8 mouse cellular contexts compared by ENCODE assay signal in genomic region chr4:106778116-106778788, GRCm38 (mm10). TPM values are rescaled to one million over a fixed set of nuclear protein-coding genes. Genes with fewer than 3 reads are reported as not detected.
DNase-seq lines count a peak whose midpoint lies in the region; ATAC-seq lines count a peak whose summit lies in the region.

No protein-coding gene starts in this region.

- H3K27ac ChIP-seq in liver, embryonic 16.5 days (ENCODE audit: low read length), result no peak overlapping the region
- peak overlapping the region; percentile 77 for H3K27ac ChIP-seq in neural tube, embryonic 15.5 days (replicated peaks)

- no peaks in the 10 kb centered on the region for H3K36me3 ChIP-seq in liver, embryonic 16.5 days (ENCODE audit: control insufficient read depth, insufficient read depth)
- H3K36me3 ChIP-seq in neural tube, embryonic 15.5 days, result no peaks in the 10 kb centered on the region

- H3K9me3 ChIP-seq in liver, embryonic 16.5 days (replicated peaks; ENCODE audit: control insufficient read depth, low read length), result no peaks in the 10 kb centered on the region
- H3K9me3 ChIP-seq in neural tube, embryonic 15.5 days (replicated peaks), result no peaks in the 10 kb centered on the region

- no peak overlapping the region for H3K4me2 ChIP-seq in liver, embryonic 16.5 days (ENCODE audit: low read depth, low read length)
- H3K4me2 ChIP-seq in neural tube, embryonic 15.5 days, result no peak overlapping the region

- intact Hi-C loops in heart, postnatal 36 days (cut with DNase I), result no loop called here

- H3K4me1 ChIP-seq in liver, embryonic 16.5 days (ENCODE audit: control insufficient read depth, low read depth, low read length), result no peaks in the 10 kb centered on the region; the same call in 1 of the 2 replicates
- peaks cover 44% of the 10 kb centered on the region for H3K4me1 ChIP-seq in neural tube, embryonic 15.5 days

- 73% methylated on average over 5 of the region's 5 CpGs for WGBS in liver, embryonic 16.5 days (ENCODE audit: insufficient replicate concordance)
- WGBS in neural tube, embryonic 15.5 days, result 49% methylated on average over 5 of the region's 5 CpGs

- H3K9ac ChIP-seq in liver, embryonic 16.5 days (ENCODE audit: low read depth, low read length), result no peak overlapping the region
- no peak overlapping the region for H3K9ac ChIP-seq in neural tube, embryonic 15.5 days (replicated peaks)

- H3K4me3 ChIP-seq in liver, embryonic 16.5 days (ENCODE audit: low read depth, low read length), result no peak overlapping the region
- no peak overlapping the region for H3K4me3 ChIP-seq in neural tube, embryonic 15.5 days (replicated peaks)

- peak; percentile 73 for ATAC-seq in liver, embryonic 16.5 days (ENCODE audit: low read depth)
- peak; percentile 72 for ATAC-seq in neural tube, embryonic 15.5 days (ENCODE audit: low FRiP score)

- DNase-seq in Muller cell, postnatal 12 days (ENCODE audit: inconsistent ontology term), result peak; percentile 93
- DNase-seq in cerebellum, postnatal 10 days, result peak; percentile 99
- DNase-seq in frontal cortex, postnatal 10 days (ENCODE audit: low spot score in 2 of 2), result peak; percentile 84 to 86
- peak; percentile 90 to 92 for DNase-seq in heart, postnatal 36 days
- DNase-seq in layer of hippocampus, adult 18-20 months (ENCODE audit: low spot score in 2 of 2), result peak; percentile 69 to 85
- DNase-seq in urinary bladder, postnatal 25 days (ENCODE audit: low spot score), result peak; percentile 81

- no peaks in the 10 kb centered on the region for H3K27me3 ChIP-seq in liver, embryonic 16.5 days (ENCODE audit: control insufficient read depth, insufficient read depth, low read depth, low read length)
- H3K27me3 ChIP-seq in neural tube, embryonic 15.5 days (replicated peaks), result no peaks in the 10 kb centered on the region

RNA-seq across cellular contexts. Expression of gene Acot11, which starts 26.5 kb away (rescaled TPM):
- 10 to 100 TPM; 34.3 to 39.8 TPM for total RNA-seq in heart, postnatal 36 days (2021)
- 10 to 100 TPM; 46.7 to 52.6 TPM for total RNA-seq in layer of hippocampus, adult 18-20 months (2021)
- 4.9 and 6.1 TPM in 2 replicates for polyA plus RNA-seq in liver, embryonic 16.5 days (2015; fragmentation: Nextera tagmentation; extraction: Ambion mirVana)
- polyA plus RNA-seq in neural tube, embryonic 15.5 days (2015; fragmentation: Nextera tagmentation; extraction: Ambion mirVana), result 2.4 and 3.1 TPM in 2 replicates

RNA-seq across cellular contexts. Expression of gene Fam151a, which starts 44.6 kb away (rescaled TPM):
- total RNA-seq in heart, postnatal 36 days (2021), result under 1 TPM; 0.27 to 0.86 TPM
- not detected for total RNA-seq in layer of hippocampus, adult 18-20 months (2021)
- polyA plus RNA-seq in liver, embryonic 16.5 days (2015; fragmentation: Nextera tagmentation; extraction: Ambion mirVana), result 0.05 and 0.06 TPM in 2 replicates
- 0.10 TPM in 1 of 2 replicates, not detected in the other for polyA plus RNA-seq in neural tube, embryonic 15.5 days (2015; fragmentation: Nextera tagmentation; extraction: Ambion mirVana)

RNA-seq across cellular contexts. Expression of gene Mroh7, which starts 47.5 kb away (rescaled TPM):
- total RNA-seq in heart, postnatal 36 days (2021), result under 1 TPM; 0.08 to 0.27 TPM
- total RNA-seq in layer of hippocampus, adult 18-20 months (2021), result 1 to 10 TPM; 4.1 to 5.0 TPM
- 0.08 and 0.09 TPM in 2 replicates for polyA plus RNA-seq in liver, embryonic 16.5 days (2015; fragmentation: Nextera tagmentation; extraction: Ambion mirVana)
- 0.33 and 0.38 TPM in 2 replicates for polyA plus RNA-seq in neural tube, embryonic 15.5 days (2015; fragmentation: Nextera tagmentation; extraction: Ambion mirVana)

Comparison
In these comparisons a context has a peak if more than half of its experiments do, and no peak if none do; other contexts are left out.
1. RNA of gene Mroh7, which starts 47.5 kb away (total RNA-seq): 4.1 to 5.0 TPM in layer of hippocampus, adult 18-20 months; 0.08 to 0.27 TPM in heart, postnatal 36 days; every median in the first group is over 4 times any median in the second.
2. Peak in every context shown above with its lines, with median percentiles within 50 percentile points of each other: DNase-seq.